In the genomic region with DNA sequence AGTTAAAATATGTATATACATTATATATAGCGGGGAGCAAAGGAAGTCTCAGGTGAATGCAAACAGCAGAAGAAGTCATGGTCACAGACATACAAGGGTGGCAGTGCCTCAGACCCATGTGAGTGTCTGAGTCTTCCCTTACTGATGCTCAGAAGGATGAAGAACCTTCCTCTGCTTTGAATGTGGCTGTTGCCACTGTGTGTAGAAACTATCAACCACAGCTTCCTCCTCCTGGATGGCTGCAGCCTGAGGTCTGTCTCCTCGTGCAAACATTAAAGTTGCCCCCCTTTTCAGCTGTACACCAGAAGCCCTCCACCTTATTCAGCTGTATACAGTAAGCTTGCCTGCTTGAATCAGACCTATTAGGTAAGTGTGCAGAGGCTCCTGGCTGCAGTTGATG, we compare ENCODE assay signal across 11 mouse cellular contexts.
"Had no signal": no experiment of that assay in that cellular context is flagged by ENCODE, and none has a peak within 500 bp of the region (broad histone marks: within the 10 kb centered on the region; RNA-seq: fewer than 3 reads in every experiment).

No protein-coding gene starts in this region.

- DNase-seq: liver, embryonic 13.5 days; liver, postnatal 0 days; lung, adult 2 months; lung, postnatal 14 days; lung, postnatal 36 days; right cerebral cortex, postnatal 14 days; thymus, adult 18-20 months; thymus, postnatal 36 days had no signal

- ATAC-seq: liver, postnatal 0 days; lung, postnatal 0 days; midbrain, embryonic 13.5 days; midbrain, embryonic 15.5 days had no signal
